Mouse (Mus musculus) megakaryocyte, adult 5-6 weeks (primary cell): ENCODE results near the gene Pknox2. TPM values are rescaled to one million over a fixed set of nuclear protein-coding genes. Genes with fewer than 3 reads are reported as not detected.

Source experiments
- ATAC-seq: 2 replicates; pipeline ENCODE4 v1.8.0; 2016; ENCODE audit warnings: mild to moderate bottlenecking, inconsistent platforms; ENCODE audit not compliant: poor library complexity, severe bottlenecking
- total RNA-seq, 2 experiments: library from RNA; stranded (forward) in 1 of 2; stranded (reverse) in 1 of 2; fragments of 153-499, 151-499 nt in 1 of 2; fragments of 221-1000, 200-1000 nt in 1 of 2; gene quantifications; 2 replicates each; pipeline versions ENCODE4 v1.2.3 to v1.2.4; 2015 to 2017

Gene Pknox2
- total RNA-seq (2015) = 0.16 and 0.64 TPM in 2 replicates
- total RNA-seq (2017) = 0.04 and 0.41 TPM in 2 replicates

DNA sequence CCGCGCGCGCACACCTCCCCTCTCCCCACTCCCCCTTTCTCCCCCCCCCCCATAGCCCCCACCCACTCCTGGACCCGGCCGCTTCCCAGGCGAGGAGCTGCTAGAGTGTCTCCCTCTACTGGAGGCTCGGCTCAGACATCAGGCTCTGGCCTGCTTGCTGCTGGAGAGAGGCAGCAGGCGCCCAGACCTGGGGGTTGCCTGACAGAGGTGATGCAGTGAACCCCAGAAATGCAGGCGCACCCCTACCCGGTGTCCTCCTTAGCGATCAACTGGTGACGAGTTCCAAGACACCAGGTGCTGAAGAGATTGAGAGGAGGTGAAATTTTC, at the start of gene Pknox2:
Gene Pknox2 (minus strand): TSS at position 49 of the 327 bp plus-strand sequence.
- ATAC-seq = peak; percentile 77

GRCm38 (mm10) chr9:37188024-37188423, 40.8 kb upstream of the Pknox2 start:
- ATAC-seq = no peak

DNA sequence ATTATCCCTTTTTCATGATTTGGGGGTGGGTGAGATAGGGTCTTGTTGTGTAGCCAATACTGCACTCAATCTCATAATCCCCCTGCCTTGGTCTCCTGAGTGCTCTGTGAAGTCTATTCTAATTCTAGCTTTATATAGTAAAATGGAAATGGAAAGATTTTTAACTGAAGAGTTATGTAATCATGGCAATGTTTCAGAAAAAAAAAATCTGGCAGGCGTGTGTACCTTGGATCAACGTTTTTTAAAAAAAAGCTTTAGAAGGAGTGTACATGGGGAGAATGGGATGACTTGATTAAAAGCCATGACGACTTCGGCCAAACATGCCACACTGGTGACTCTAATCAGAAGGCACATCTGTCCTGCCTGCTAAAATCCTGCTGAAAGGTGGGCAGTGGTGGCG, 40.2 kb upstream of the Pknox2 start:
- no peak for ATAC-seq

GRCm38 (mm10) chr9:37183176-37183575, 36.0 kb upstream of the Pknox2 start:
- ATAC-seq = no peak

DNA sequence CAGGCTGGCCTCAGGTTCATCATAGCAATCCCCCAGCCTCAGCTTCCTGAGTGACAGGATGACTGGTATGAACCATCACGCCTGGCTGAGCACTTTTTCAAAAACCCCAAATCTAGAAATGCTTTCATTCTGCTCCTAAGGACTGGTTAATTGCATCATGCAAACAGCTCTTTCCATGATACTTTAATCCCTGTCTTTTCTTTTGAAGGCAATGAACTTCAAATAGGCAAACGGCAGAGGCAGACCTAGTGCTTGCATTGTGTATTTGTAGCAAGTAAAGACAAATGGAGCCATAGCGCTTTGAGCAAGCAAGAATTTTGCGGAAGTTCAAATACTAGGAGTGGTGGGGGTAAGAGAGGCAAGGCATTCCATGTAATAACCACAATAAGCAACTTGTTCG, 34.4 kb upstream of the Pknox2 start:
- no peak for ATAC-seq

GRCm38 (mm10) chr9:37179596-37179995, 32.4 kb upstream of the Pknox2 start:
- no peak for ATAC-seq

DNA sequence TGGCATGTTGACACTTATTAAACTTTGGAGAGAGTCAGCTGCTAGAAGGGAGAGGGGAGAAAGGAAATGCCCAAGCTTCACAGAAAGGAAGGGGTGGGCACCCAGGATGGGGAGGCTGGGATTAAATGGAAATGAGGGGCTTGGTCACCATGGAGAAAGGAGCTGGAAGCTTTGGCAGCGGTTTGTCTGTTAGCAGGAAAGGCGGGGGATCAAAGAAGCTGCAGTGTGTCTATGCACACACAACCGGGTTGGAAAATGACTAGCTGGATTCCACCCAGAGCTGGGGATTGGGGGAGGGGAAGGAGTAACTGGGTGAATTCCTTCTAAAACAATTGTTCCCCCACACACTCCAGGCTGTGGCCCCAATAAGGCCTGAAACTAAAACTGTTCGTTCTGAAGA, 31.7 kb upstream of the Pknox2 start:
- ATAC-seq = no peak

- ATAC-seq = no peak
Observed at GRCm38 (mm10) chr9:37177551-37177950, 30.3 kb upstream of the Pknox2 start.

DNA sequence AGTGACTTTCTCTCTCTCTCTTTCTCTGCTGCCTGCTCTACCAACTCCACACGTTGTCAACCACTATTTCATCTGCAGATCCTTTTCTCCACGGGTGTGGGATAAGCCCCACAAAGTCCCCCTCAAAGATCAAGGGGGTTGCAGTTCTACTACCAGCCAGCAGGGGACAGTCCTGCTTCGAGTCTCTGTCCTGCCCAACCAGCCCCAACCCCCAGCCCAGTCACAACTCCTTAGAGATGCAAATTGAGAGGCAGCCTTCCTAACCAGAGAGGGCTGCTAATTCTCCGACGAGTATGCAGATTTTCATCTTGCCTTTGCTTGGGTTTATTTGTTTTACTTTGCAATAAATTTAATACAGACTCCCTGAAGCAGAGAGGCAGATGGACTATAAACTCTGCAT, 29.9 kb upstream of the Pknox2 start:
- peak; percentile 78 for ATAC-seq

- no peak for ATAC-seq
Observed at GRCm38 (mm10) chr9:37176002-37176401, 28.8 kb upstream of the Pknox2 start.

GRCm38 (mm10) chr9:37173376-37173775, 26.2 kb upstream of the Pknox2 start:
- ATAC-seq = no peak

GRCm38 (mm10) chr9:37166899-37167298, 19.7 kb upstream of the Pknox2 start:
- ATAC-seq = no peak

DNA sequence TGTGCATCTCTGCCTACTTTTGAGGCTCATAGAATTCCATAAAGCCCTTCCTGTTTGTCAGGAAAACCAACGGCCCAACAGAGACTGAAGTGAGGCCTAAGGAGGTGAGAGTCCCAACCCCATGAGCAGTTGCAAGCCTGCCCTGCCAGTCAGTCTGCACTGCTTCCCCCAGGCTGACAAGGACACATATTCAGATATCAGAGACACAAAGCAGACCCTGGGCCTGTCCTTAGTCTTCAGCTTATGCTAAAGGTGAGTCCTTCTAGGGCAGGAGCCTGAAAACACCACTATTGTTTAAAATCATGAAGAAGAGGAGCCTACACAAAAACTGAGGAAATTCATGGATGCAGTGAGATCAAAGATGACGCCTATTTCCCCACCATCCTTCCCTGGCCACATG, 13.5 kb upstream of the Pknox2 start:
- ATAC-seq = no peak

DNA sequence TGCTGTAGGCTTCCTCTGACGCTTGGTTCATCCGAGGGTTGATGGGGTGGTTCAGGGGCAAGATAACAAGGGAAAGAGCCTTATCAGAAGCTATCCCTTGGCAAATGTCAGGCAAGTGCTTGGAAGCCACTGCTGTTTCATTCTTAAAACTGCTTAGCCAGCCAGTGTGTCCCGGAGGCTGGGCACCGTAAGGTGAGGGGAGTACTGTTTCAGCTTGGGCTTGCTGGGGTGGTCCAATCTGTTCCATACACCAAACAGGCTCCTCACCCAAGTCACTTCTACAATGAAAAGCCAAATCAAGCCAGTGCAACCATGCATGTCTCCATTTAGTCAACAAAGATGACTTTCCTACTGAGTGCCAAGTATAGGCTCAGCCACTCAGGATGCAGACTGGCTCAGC, 679 bp upstream of the Pknox2 start:
- ATAC-seq = no peak

DNA sequence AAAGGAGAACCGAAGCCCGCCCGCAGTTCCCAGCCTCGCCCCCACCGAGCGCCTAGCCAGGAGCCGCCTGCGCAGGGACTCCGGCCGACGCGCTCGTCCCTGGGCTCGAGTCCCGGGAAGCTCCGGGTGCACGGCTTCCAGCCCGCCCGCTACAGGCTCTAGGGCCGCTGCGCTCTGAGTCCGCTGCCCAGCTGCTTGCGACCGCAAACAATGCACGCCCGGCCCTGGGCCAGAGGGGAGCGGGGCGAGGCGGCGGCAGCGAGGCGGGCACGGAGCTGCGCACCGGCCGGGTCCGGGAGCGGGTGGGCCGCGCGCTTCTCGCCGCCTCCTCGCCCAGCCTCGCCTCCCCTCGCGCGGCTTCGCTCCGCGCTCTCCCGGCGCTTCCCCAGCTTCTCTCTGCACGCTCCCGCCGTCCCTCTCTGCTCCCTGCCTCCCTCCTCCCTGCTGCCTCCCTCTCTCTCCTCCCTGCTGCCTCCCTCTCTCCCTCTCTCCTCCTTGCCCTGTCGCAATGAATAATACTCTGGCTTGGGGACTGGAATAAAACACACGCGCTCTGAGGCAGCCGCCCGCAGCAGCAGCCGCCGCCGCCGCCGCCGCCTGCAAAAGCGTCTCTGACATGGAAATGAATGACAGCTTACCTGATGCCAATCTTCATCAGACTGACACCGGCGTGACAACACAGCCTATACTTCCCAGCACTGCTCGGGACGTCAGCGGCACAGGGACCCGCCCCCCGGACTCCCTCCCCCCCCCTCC, 426 bp downstream of the Pknox2 start:
- peak; percentile 45 for ATAC-seq

DNA sequence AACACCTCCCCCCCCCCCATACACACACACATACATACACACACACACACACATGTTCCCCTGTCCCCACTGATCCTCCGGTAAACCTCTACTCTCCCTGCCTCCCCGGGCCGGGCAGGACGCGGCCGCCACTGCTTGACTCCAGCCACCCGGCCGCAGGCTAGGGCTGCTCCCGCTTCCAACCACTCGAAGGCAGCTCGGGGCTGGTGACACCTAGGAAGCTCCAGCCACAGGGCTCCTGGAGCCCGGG, 929 bp downstream of the Pknox2 start:
- no peak for ATAC-seq

GRCm38 (mm10) chr9:37145616-37146352, 1.4 kb downstream of the Pknox2 start:
- ATAC-seq = no peak

DNA sequence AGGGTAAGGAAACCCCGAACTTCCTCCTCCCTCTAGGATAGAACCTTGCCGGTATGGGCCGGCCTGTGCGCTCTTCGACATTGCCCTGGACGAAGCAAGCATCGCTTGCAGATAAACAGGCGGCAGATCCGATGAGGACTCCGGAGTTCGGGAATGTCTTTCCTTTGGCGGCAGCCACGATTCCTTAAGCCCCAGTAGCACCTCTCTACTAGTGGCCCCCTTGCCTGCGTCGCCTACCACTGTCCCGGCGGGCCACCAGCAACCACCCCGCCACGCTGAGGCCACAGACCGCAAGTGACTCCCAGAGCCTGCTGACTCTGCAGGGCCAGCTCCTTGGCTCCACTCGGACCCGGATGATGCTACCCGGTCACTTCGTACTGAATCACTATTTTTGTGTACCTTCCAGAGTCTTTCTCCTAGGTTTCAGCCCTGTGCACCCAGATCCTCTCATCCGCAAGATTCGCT, 2.0 kb downstream of the Pknox2 start:
- 0 out of 2 replicates have a peak, but pooled peaks have one; percentile 25 for ATAC-seq

- no peak for ATAC-seq
Observed at GRCm38 (mm10) chr9:37144696-37145095, 2.5 kb downstream of the Pknox2 start.

DNA sequence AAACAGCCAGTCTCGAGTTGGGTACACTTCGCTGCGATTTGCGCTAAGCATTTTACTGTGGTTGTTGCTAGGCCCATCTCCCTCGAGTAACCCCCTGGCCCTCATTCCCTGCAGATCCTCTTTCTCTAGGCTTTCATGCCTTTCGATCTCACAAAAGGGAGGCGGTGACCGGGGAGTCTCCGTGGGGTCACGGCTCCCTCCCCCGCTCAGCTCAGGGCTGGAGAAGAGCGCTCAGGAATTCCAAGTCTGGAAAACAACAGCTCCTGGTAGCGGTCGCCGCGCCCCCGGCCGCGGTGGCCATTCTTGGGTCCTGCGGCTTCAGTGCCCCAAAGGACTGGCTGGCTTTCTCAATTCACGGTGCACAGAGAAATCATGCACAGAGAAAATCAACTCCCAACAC, 3.0 kb downstream of the Pknox2 start:
- no peak for ATAC-seq

- ATAC-seq = peak; percentile 29
Observed at GRCm38 (mm10) chr9:37143046-37143931, 3.9 kb downstream of the Pknox2 start.

DNA sequence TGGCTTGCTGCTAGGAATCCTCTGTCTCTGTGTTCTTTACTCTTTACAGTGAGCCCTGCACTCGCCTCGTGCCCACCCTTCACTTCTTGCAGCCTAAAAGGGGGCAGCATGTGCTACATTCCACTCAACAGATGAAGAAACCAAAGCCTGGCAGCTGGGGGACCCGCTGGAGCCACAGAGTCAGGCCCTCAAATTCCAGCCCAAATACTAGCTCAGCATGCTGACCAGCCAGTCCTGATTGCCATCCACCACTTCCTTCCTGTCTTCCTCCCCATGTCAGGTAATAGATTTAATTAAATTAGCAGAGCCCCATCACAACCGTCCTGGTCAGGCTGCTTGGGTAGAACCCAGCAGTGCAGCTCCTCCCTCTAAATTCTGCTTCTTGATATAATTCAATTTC, 5.1 kb downstream of the Pknox2 start:
- ATAC-seq = no peak
